Mouse (Mus musculus): ENCODE results near the gene Fam171b.

DNA sequence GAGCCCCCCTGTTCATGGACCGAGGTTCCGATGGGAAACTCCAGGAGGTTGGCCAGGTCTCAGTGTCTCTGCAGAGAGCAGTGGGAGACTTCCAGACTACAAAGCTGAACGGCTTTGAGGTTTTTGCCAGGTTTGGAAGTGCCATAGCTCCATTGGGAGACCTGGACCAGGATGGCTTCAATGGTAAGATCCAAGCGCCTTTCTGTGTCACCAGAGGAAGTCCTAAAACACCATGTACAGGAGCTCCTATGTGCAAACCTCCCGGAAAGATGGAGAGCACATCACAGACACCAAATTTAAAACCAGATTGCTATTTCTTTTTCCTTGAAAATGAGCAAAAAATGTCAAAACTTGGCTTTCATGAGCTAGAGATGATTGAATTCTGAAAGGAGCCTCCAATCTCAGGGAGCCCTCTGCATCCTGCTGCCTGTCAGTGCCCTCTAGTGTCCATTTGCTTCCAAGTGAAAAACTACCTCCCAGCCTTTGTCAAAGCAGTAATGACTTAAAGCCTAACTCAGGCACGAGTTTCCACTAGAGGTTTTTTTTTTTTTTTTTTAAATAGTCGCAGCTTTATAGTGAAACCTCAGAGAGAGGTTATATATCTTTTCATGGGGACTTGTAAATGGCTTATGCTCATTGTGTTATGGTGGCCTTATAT is 41.2 kb upstream of the Fam171b start:
- no peak for TF ChIP-seq MYOD1 (IDR thresholded peaks at IDR 0.05; ENCODE audit: control insufficient read depth, insufficient read length, low read depth)
- peak; percentile 43 for TF ChIP-seq CTCF (IDR thresholded peaks at IDR 0.05; ENCODE audit: control insufficient read depth, insufficient read depth, insufficient read length)
- TF ChIP-seq USF1 (IDR thresholded peaks at IDR 0.05; ENCODE audit: low read depth) = no peak
- TF ChIP-seq CEBPB (IDR thresholded peaks at IDR 0.05; ENCODE audit: low read depth) = no peak
- no peak for TF ChIP-seq MYOG (IDR thresholded peaks at IDR 0.05; ENCODE audit: control insufficient read depth, extremely low read depth, insufficient read length)
- TF ChIP-seq MAX (IDR thresholded peaks at IDR 0.05) = no peak
